Mouse (Mus musculus) intestine, embryonic 15.5 days (tissue): ENCODE data around the gene Lgr6. TPM values are rescaled to one million over a fixed set of nuclear protein-coding genes. Genes with fewer than 3 reads are reported as not detected.

Experiments used
- ATAC-seq: fragments of 200-750 bp; cut with Nextera tagmentation; 2 replicates; pipeline ENCODE4 v1.8.0; 2017; ENCODE audit warnings: moderate TSS enrichment, moderate library complexity
- H3K27ac ChIP-seq: fragments of 300-500 bp; sonication (generic); 2 replicates; pipeline ENCODE4 v1.5.1; 2015; ENCODE audit warnings: mild to moderate bottlenecking, inconsistent platforms
- H3K27me3 ChIP-seq: fragments of 300-500 bp; sonication (generic); replicated peaks from 2 replicates; pipeline ENCODE4 v1.6.1; 2015; ENCODE audit warnings: inconsistent platforms
- H3K36me3 ChIP-seq: fragments of 300-500 bp; sonication (generic); 2 replicates; pipeline ENCODE4 v1.6.1; 2015; ENCODE audit warnings: inconsistent platforms
- H3K4me1 ChIP-seq: fragments of 300-500 bp; sonication (generic); replicated peaks from 2 replicates; pipeline ENCODE4 v1.6.1; 2015; ENCODE audit warnings: inconsistent platforms
- H3K4me2 ChIP-seq: fragments of 300-500 bp; sonication (generic); replicated peaks from 2 replicates; pipeline ENCODE4 v1.6.1; 2015; ENCODE audit warnings: mild to moderate bottlenecking, inconsistent platforms
- H3K4me3 ChIP-seq: fragments of 300-500 bp; sonication (generic); replicated peaks from 2 replicates; pipeline ENCODE4 v1.5.1; 2015; ENCODE audit warnings: inconsistent platforms
- H3K9ac ChIP-seq: fragments of 300-500 bp; sonication (generic); 2 replicates; pipeline ENCODE4 v1.6.1; 2015; ENCODE audit warnings: inconsistent platforms
- H3K9me3 ChIP-seq: fragments of 300-500 bp; sonication (generic); 2 replicates; pipeline ENCODE4 v1.6.1; 2016; ENCODE audit warnings: inconsistent platforms
- WGBS: fragments of 180-500 bp; shearing (Covaris S2); methylation state at CpG from one replicate; pipeline ENCODE4 v1.1.7; 2015; 5-methylcytosine and 5-hydroxymethylcytosine counted together
- polyA plus RNA-seq: library from polyadenylated mRNA; unstranded; fragments of >200 nt; fragmentation: Nextera tagmentation; extraction: Ambion mirVana; gene quantifications from 2 replicates; pipeline ENCODE4 v1.2.1, GENCODE M21; 2015

Lgr6 gene
- polyA plus RNA-seq, 1 experiment from 2014 or later = 0.45 TPM

- Histone ChIP-seq H3K4me2 (no peak overlapping the region), H3K36me3 (no peaks in the 10 kb centered on the region), H3K27me3 (no peaks in the 10 kb centered on the region), H3K9me3 (no peaks in the 10 kb centered on the region), H3K9ac (no peak overlapping the region), H3K27ac (no peak overlapping the region), H3K4me3 (no peak overlapping the region), H3K4me1 (no peaks in the 10 kb centered on the region)
- ATAC-seq = no peak
- WGBS = 94% methylated on average over 2 of the region's 2 CpGs
These were observed 40.6 kb downstream of the Lgr6 start for GRCm38 (mm10) chr1:135064525-135064924.

GRCm38 (mm10) chr1:135062936-135063335 lies 42.1 kb downstream of the Lgr6 start:
- ATAC-seq = no peak
- Histone ChIP-seq H3K36me3 (no peaks in the 10 kb centered on the region), H3K9me3 (no peaks in the 10 kb centered on the region), H3K4me1 (no peaks in the 10 kb centered on the region), H3K4me3 (no peak overlapping the region), H3K27me3 (no peaks in the 10 kb centered on the region), H3K27ac (no peak overlapping the region), H3K4me2 (no peak overlapping the region), H3K9ac (no peak overlapping the region)
- 62% methylated on average over 5 of the region's 5 CpGs for WGBS

- WGBS = 96% methylated on average over 6 of the region's 6 CpGs
- no peaks in the 10 kb centered on the region for H3K4me1 ChIP-seq
- H3K27ac ChIP-seq = no peak overlapping the region
- no peak overlapping the region for H3K4me3 ChIP-seq
- no peaks in the 10 kb centered on the region for H3K9me3 ChIP-seq
- no peak overlapping the region for H3K4me2 ChIP-seq
- no peak for ATAC-seq
- H3K9ac ChIP-seq = no peak overlapping the region
- no peaks in the 10 kb centered on the region for H3K36me3 ChIP-seq
- H3K27me3 ChIP-seq = no peaks in the 10 kb centered on the region
These were observed 43.8 kb downstream of the Lgr6 start for GRCm38 (mm10) chr1:135061300-135061699.

GRCm38 (mm10) chr1:135060174-135060573 lies 44.9 kb downstream of the Lgr6 start:
- H3K9me3 ChIP-seq = no peaks in the 10 kb centered on the region
- no peak overlapping the region for H3K4me2 ChIP-seq
- H3K27me3 ChIP-seq = no peaks in the 10 kb centered on the region
- no peak overlapping the region for H3K4me3 ChIP-seq
- H3K27ac ChIP-seq = no peak overlapping the region
- WGBS = 81% methylated on average over 6 of the region's 6 CpGs
- H3K36me3 ChIP-seq = no peaks in the 10 kb centered on the region
- no peaks in the 10 kb centered on the region for H3K4me1 ChIP-seq
- H3K9ac ChIP-seq = no peak overlapping the region
- no peak for ATAC-seq

GRCm38 (mm10) chr1:135056901-135057300 lies 48.2 kb downstream of the Lgr6 start:
- no peak overlapping the region for H3K4me3 ChIP-seq
- 84% methylated on average over 8 of the region's 8 CpGs for WGBS
- no peak for ATAC-seq
- no peak overlapping the region for H3K27ac ChIP-seq
- no peaks in the 10 kb centered on the region for H3K36me3 ChIP-seq
- H3K9me3 ChIP-seq = no peaks in the 10 kb centered on the region
- H3K9ac ChIP-seq = no peak overlapping the region
- H3K4me2 ChIP-seq = no peak overlapping the region
- H3K27me3 ChIP-seq = no peaks in the 10 kb centered on the region
- no peaks in the 10 kb centered on the region for H3K4me1 ChIP-seq

GRCm38 (mm10) chr1:135054121-135054520 lies 51.0 kb downstream of the Lgr6 start:
- Histone ChIP-seq H3K9ac (no peak overlapping the region), H3K4me2 (no peak overlapping the region), H3K27ac (no peak overlapping the region), H3K4me3 (no peak overlapping the region), H3K36me3 (no peaks in the 10 kb centered on the region), H3K27me3 (no peaks in the 10 kb centered on the region), H3K9me3 (no peaks in the 10 kb centered on the region), H3K4me1 (no peaks in the 10 kb centered on the region)
- WGBS = 73% methylated on average over 5 of the region's 5 CpGs
- no peak for ATAC-seq

- Histone ChIP-seq H3K4me2 (no peak overlapping the region), H3K4me3 (no peak overlapping the region), H3K27ac (no peak overlapping the region), H3K27me3 (no peaks in the 10 kb centered on the region), H3K9me3 (no peaks in the 10 kb centered on the region), H3K4me1 (no peaks in the 10 kb centered on the region), H3K36me3 (no peaks in the 10 kb centered on the region), H3K9ac (no peak overlapping the region)
- ATAC-seq = no peak
- WGBS = 92% methylated on average over 2 of the region's 2 CpGs
These were observed 60.6 kb downstream of the Lgr6 start for GRCm38 (mm10) chr1:135044439-135044838.

- Histone ChIP-seq H3K9ac (no peak overlapping the region), H3K4me2 (no peak overlapping the region), H3K27ac (no peak overlapping the region), H3K9me3 (no peaks in the 10 kb centered on the region), H3K4me1 (no peaks in the 10 kb centered on the region), H3K4me3 (no peak overlapping the region), H3K27me3 (no peaks in the 10 kb centered on the region), H3K36me3 (no peaks in the 10 kb centered on the region)
- ATAC-seq = no peak
- WGBS = 85% methylated on average over 5 of the region's 5 CpGs
These were observed 68.8 kb downstream of the Lgr6 start for GRCm38 (mm10) chr1:135036297-135036696.

- Histone ChIP-seq H3K9me3 (no peaks in the 10 kb centered on the region), H3K36me3 (no peaks in the 10 kb centered on the region), H3K4me2 (no peak overlapping the region), H3K4me3 (no peak overlapping the region), H3K9ac (no peak overlapping the region), H3K4me1 (no peaks in the 10 kb centered on the region), H3K27ac (no peak overlapping the region), H3K27me3 (no peaks in the 10 kb centered on the region)
- WGBS = 53% methylated on average over 8 of the region's 8 CpGs
- no peak for ATAC-seq
These were observed 72.4 kb downstream of the Lgr6 start for GRCm38 (mm10) chr1:135032658-135033057.

GRCm38 (mm10) chr1:135030121-135030520 lies 75.0 kb downstream of the Lgr6 start:
- 88% methylated on average over 2 of the region's 2 CpGs for WGBS
- ATAC-seq = no peak
- no peaks in the 10 kb centered on the region for H3K4me1 ChIP-seq

GRCm38 (mm10) chr1:135026275-135026674 lies 78.8 kb downstream of the Lgr6 start:
- ATAC-seq = no peak
- Histone ChIP-seq H3K9me3 (no peaks in the 10 kb centered on the region), H3K27me3 (no peaks in the 10 kb centered on the region), H3K36me3 (no peaks in the 10 kb centered on the region), H3K9ac (no peak overlapping the region), H3K4me3 (no peak overlapping the region), H3K4me1 (peaks cover 8% of the 10 kb centered on the region), H3K27ac (no peak overlapping the region), H3K4me2 (no peak overlapping the region)
- 76% methylated on average over 1 of the region's 1 CpGs for WGBS

More at GRCm38 (mm10) chr1:135030121-135030520, 75.0 kb downstream of the Lgr6 start:
- Histone ChIP-seq H3K9ac (no peak overlapping the region), H3K36me3 (no peaks in the 10 kb centered on the region), H3K4me2 (no peak overlapping the region), H3K9me3 (no peaks in the 10 kb centered on the region), H3K27ac (no peak overlapping the region), H3K27me3 (no peaks in the 10 kb centered on the region), H3K4me3 (no peak overlapping the region)

- peaks cover 26% of the 10 kb centered on the region for H3K4me1 ChIP-seq
- no peaks in the 10 kb centered on the region for H3K27me3 ChIP-seq
- H3K27ac ChIP-seq = no peak overlapping the region
- H3K9me3 ChIP-seq = no peaks in the 10 kb centered on the region
- no peaks in the 10 kb centered on the region for H3K36me3 ChIP-seq
- no peak overlapping the region for H3K4me2 ChIP-seq
- 75% methylated on average over 1 of the region's 1 CpGs for WGBS
- no peak overlapping the region for H3K4me3 ChIP-seq
- no peak for ATAC-seq
- H3K9ac ChIP-seq = no peak overlapping the region
These were observed 81.5 kb downstream of the Lgr6 start for GRCm38 (mm10) chr1:135023583-135023982.

GRCm38 (mm10) chr1:135021936-135022335 lies 83.1 kb downstream of the Lgr6 start:
- H3K27ac ChIP-seq = no peak overlapping the region
- ATAC-seq = no peak
- WGBS = 75% methylated on average over 5 of the region's 5 CpGs

More at GRCm38 (mm10) chr1:135021936-135022335, 83.1 kb downstream of the Lgr6 start:
- Histone ChIP-seq H3K4me1 (peaks cover 27% of the 10 kb centered on the region), H3K4me3 (no peak overlapping the region), H3K9ac (no peak overlapping the region), H3K4me2 (no peak overlapping the region), H3K36me3 (no peaks in the 10 kb centered on the region), H3K27me3 (no peaks in the 10 kb centered on the region), H3K9me3 (no peaks in the 10 kb centered on the region)
